Mouse (Mus musculus) embryonic stem cell, embryonic (primary cell): Measurements from ENCODE around the gene Gfod1.

ENCODE experiments used
- CTCF ChIA-PET, 4 experiments: fragments of 300-600 bp in 2 of 4; fragments of 350-600 bp in 2 of 4; sonication (Branson Sonifier 250); formaldehyde crosslinking; loops; one replicate each; lab custom pipeline; 2022; ENCODE audit warnings: inconsistent platforms in 2 of 4; lab: Charles Lee
- POLR2A ChIA-PET, 4 experiments: fragments of 300-600 bp in 2 of 4; fragments of 350-600 bp in 2 of 4; sonication (Branson Sonifier 250); formaldehyde crosslinking; loops; one replicate each; lab custom pipeline; 2022; ENCODE audit warnings: antibody characterized with exemption in 4 of 4, inconsistent platforms in 1 of 4; lab: Charles Lee

The Gfod1 gene

DNA sequence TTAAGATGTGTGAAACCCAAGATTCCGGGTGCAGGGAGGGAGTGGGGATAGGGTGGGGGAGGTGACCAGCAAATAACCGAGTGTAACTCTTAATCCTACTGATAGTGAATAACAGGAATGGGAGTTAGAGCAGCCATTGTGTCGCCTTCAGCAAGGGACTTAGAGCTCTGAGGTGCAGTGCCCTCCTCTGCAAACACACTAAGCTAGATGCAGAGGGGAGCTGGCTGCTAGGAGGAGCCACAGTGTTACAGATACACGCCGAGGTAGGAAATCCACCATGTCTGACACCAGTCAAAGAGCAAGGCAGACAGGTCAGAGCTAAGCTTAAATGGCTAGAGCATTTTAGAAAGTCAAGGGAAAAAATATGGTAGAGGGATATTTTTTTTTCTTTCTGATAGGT is 146.6 kb downstream of the Gfod1 start:
- CTCF ChIA-PET, result interaction anchor here in 3 of 4 experiments (0.6 to 1.1 kb wide), 3 partner anchors 12 to 136 kb away, joined by 3 to 4 read pairs (median 3); no protein-coding TSS in a partner anchor
- POLR2A ChIA-PET, result interaction anchor here in 2 of 4 experiments (0.6 to 1.3 kb wide), 4 partner anchors 12 to 336 kb away, joined by 3 to 6 read pairs (median 4); no protein-coding TSS in a partner anchor

DNA sequence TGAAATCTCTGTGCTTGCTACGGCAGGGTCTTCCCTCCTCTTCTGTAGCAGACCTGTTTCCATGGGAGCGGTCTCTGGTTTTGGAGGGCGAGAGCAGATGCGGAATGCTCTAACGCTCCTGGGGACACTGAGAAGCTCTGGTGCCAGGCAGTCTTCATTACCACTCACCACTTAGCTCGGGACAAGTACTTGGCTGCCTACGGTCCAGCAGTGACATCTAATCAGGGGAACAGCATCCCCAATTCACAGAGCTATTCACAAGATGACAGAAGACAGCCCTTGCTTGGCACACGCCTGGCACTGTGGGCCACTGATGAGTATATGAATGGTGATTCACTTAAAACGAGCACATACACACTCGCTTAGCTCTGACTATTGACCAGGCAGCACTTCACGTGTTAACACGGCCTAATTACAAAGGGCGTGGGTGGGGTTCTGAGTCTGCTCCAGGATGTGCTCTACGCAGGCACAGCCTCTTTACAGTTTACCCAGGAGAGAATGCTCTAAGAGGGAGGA is 151.9 kb downstream of the Gfod1 start:
- ChIA-PET CTCF (interaction anchor here in 2 of 4 experiments (0.7 kb wide), 2 partner anchors 9 to 20 kb away, joined by 3 read pairs; no protein-coding TSS in a partner anchor), POLR2A (interaction anchor here in 2 of 4 experiments (0.5 to 1.4 kb wide), 3 partner anchors 9 to 232 kb away, joined by 3 to 5 read pairs (median 3); no protein-coding TSS in a partner anchor)

DNA sequence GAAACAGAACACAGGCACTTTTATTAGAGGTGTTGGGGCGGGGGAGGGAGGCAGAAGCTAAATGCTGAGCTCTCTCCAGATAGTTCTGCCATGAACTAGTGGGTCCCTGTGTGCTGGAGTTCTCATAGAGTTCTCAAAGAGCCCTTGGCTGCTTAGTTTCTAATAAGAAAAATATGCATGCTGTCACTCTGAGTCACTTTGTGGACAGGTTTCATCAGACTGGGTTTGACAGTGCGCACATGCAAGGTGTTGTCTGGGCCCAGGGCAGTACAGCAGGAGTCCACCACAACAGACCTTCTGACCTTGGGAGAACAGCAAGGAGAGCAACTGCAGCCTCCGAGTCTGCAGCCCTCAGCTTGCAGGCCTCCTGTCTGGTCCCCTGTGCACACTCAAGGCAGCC is 154.3 kb downstream of the Gfod1 start:
- CTCF ChIA-PET, result interaction anchor here in 1 of 4 experiments (1.5 kb wide), 1 partner anchor 574 kb away, joined by 3 read pairs; no protein-coding TSS in a partner anchor

DNA sequence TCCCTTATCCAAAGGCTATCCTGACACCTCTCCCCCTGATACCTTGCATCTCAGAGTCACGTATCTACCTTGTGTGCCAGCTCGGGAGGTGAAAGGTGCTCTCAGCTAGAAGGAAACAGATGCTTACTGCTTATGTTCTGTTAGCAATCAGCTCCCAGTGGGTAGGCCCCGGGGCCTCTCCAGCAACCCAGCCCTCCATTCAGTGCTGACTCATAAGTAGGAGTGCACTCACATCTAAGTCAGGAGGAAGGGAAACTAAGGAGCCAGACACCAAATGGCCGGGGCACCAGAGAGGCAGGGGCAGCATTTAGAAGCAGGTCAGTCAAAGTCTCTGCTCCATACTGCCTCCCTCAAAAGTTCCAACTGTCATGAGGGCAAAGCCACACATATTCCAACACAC is 155.3 kb downstream of the Gfod1 start:
- ChIA-PET CTCF (no interaction called here), POLR2A (interaction anchor here in 1 of 4 experiments (0.6 to 1.6 kb wide), 3 partner anchors 12 to 138 kb away, joined by 3 to 4 read pairs (median 3); no protein-coding TSS in a partner anchor)

More for the DNA sequence above, 154.3 kb downstream of the Gfod1 start:
- POLR2A ChIA-PET, result interaction anchor here in 1 of 4 experiments (1.2 to 1.6 kb wide), 2 partner anchors 11 to 16 kb away, joined by 3 to 4 read pairs; no protein-coding TSS in a partner anchor

DNA sequence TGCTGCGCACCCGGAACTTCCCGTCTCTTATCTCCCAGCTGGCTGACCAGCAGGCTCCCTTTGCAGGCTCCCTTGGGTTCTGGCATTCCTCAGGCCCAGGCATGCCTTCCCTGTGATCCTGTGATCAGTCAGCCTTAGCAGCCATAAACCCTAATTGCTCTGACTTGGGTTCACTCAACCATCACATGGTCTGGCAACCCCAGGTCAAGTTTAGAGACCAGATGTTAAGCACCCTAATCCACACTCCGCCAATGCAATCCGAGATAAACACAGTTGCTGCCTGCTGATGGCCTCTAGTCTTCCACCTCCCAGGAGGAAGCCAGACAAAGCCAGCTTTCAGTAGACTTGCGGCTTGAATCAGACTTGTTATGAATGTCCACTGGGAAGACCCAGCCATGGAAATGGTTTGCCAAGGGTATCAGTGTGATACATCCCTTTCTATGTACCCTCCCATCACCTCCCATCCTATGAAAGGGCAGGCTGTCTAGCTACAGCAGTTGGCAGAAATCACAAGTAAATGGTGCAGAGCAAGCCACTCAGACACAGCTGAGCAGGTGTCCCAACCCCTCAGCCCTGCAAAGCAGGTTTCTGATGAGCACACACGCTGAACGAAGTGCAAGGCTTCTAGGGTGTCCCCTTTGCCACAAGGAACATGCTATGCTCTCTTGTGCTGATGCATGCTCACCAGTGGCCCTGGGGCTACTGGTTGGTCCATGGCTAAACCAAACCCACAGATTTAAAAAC is 157.3 kb downstream of the Gfod1 start:
- ChIA-PET CTCF (no interaction called here), POLR2A (no interaction called here)
